Mouse (Mus musculus) forebrain, embryonic 11.5 days (tissue): ENCODE measurements around the gene March1. TPM values are rescaled to one million over a fixed set of nuclear protein-coding genes. Genes with fewer than 3 reads are reported as not detected.

Experiments used
- ATAC-seq: fragments of 200-750 bp; cut with Nextera tagmentation; replicated peaks from 2 replicates; pipeline ENCODE4 v1.8.0; 2017; ENCODE audit warnings: moderate TSS enrichment; ENCODE audit not compliant: low FRiP score
- DNase-seq: peaks from one replicate; pipeline ENCODE4 v3.0.0-alpha.2; 2017; ENCODE audit warnings: low spot score
- H3K27ac ChIP-seq: fragments of 300-500 bp; sonication (generic); 2 replicates; pipeline ENCODE4 v1.5.1; 2014; ENCODE audit warnings: low read depth, low read length
- H3K27me3 ChIP-seq: fragments of 300-500 bp; sonication (generic); 2 replicates; pipeline ENCODE4 v1.6.1; 2014; ENCODE audit warnings: mild to moderate bottlenecking, low read length, mixed read lengths; ENCODE audit not compliant: control insufficient read depth, insufficient read depth
- H3K36me3 ChIP-seq: fragments of 300-500 bp; sonication (generic); 2 replicates; pipeline ENCODE4 v1.6.1; 2014; ENCODE audit warnings: mild to moderate bottlenecking, low read length, moderate library complexity, mixed read lengths; ENCODE audit not compliant: control insufficient read depth, insufficient read depth
- H3K4me1 ChIP-seq: fragments of 300-500 bp; sonication (generic); replicated peaks from 2 replicates; pipeline ENCODE4 v1.6.1; 2014; ENCODE audit warnings: low read length, mixed read lengths; ENCODE audit not compliant: control insufficient read depth, insufficient read depth
- H3K4me2 ChIP-seq: fragments of 300-500 bp; sonication (generic); 2 replicates; pipeline ENCODE4 v1.6.1; 2014; ENCODE audit warnings: low read depth, mild to moderate bottlenecking, low read length, moderate library complexity, mixed read lengths; ENCODE audit not compliant: severe bottlenecking
- H3K4me3 ChIP-seq: fragments of 300-500 bp; sonication (generic); 2 replicates; pipeline ENCODE4 v1.5.1; 2014; ENCODE audit warnings: low read depth, low read length
- H3K9ac ChIP-seq: fragments of 300-500 bp; sonication (generic); 2 replicates; pipeline ENCODE4 v1.6.1; 2014; ENCODE audit warnings: low read length
- H3K9me3 ChIP-seq: fragments of 300-500 bp; sonication (generic); 2 replicates; pipeline ENCODE4 v1.6.1; 2016; ENCODE audit warnings: low read length, mixed read lengths; ENCODE audit not compliant: control insufficient read depth
- WGBS: fragments of 180-500 bp; shearing (Covaris S2); extraction: QIAGEN DNeasy Blood & Tissue Kit; methylation state at CpG from one replicate; pipeline ENCODE4 v1.1.7; 2014; 5-methylcytosine and 5-hydroxymethylcytosine counted together
- polyA plus RNA-seq: library from polyadenylated mRNA; unstranded; fragments of >200 nt; fragmentation: Nextera tagmentation; extraction: Ambion mirVana; gene quantifications from 2 replicates; pipeline ENCODE4 v1.2.1, GENCODE M21; 2014

The March1 gene
- polyA plus RNA-seq, 1 experiment from 2014 or later: 2.8 TPM

DNA sequence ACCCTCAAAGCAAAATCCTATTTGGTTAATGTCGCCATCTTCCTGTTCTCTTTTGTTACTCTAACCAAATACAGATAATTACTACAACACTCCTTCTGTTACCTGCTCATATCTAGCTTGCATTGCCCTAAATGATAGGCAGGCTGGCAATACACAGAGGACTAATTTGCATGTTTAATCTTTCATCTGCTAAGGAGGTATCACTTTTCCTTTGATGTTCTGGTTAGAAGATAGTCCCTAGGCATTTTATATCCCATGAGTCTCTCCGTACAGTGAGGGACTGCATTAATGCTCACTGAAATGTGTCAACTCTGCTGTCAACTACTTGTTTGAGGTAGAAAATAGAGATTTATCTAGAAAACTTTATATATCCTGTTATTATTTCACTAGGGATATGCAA lies 44.2 kb downstream of the March1 start:
- ATAC-seq: no peak
- H3K9me3 ChIP-seq: no peaks in the 10 kb centered on the region
- 90% methylated on average over 2 of the region's 2 CpGs for WGBS

DNA sequence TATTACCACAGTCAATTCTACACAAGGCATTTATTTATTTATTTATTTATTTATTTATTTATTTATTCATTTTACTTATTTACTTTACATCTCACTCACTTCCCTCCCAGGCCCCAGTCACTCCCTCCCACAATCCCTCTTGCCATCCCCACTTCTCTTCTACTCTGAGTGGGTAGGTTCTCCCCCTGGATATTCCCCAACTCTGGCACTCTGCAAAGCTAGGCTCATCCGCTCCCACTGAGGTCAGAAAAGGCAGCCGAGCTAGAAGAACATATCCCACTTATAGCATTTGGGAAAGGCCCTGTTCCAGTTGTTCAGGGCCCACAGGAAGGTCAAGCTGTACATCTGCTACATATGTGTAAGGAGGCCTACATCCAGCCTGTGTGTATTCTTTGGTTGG lies 48.1 kb downstream of the March1 start:
- no peak overlapping the region for H3K9ac ChIP-seq
- no peaks in the 10 kb centered on the region for H3K9me3 ChIP-seq
- no peak for DNase-seq
- WGBS: 89% methylated on average over 2 of the region's 2 CpGs
- no peaks in the 10 kb centered on the region for H3K27me3 ChIP-seq
- H3K36me3 ChIP-seq: no peaks in the 10 kb centered on the region
- no peak overlapping the region for H3K4me2 ChIP-seq
- 0 out of 2 replicates have a peak, but pooled peaks have one; percentile 33 for ATAC-seq
- H3K4me3 ChIP-seq: no peak overlapping the region
- H3K4me1 ChIP-seq: no peaks in the 10 kb centered on the region
- no peak overlapping the region for H3K27ac ChIP-seq

More for the DNA sequence above, 44.2 kb downstream of the March1 start:
- no peak overlapping the region for H3K4me3 ChIP-seq
- no peak overlapping the region for H3K4me2 ChIP-seq
- H3K27ac ChIP-seq: no peak overlapping the region
- DNase-seq: no peak
- no peaks in the 10 kb centered on the region for H3K36me3 ChIP-seq
- no peaks in the 10 kb centered on the region for H3K4me1 ChIP-seq
- H3K9ac ChIP-seq: no peak overlapping the region
- no peaks in the 10 kb centered on the region for H3K27me3 ChIP-seq

DNA sequence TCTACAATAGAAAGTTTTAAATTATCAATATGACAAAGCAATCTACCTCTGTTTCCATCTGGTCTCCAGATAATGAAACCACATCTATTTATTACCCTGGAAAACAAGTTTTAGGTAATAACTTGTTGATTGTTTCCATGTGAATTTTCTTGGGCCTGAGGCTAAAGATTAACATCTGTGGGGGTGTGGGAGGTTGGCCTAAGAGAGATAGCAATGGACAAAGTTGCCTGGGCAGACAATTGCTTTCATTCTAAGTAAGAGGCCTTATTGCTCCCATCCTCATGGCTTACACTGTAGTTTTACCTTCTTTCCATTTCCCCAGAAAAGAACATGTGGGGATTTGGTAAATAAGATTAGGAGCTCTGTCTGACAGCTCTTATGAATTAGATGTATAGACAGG lies 125.4 kb downstream of the March1 start:
- no peaks in the 10 kb centered on the region for H3K4me1 ChIP-seq
- H3K27ac ChIP-seq: no peak overlapping the region
- H3K9ac ChIP-seq: no peak overlapping the region
- no peaks in the 10 kb centered on the region for H3K36me3 ChIP-seq
- DNase-seq (no peak), ATAC-seq (no peak)
- H3K9me3 ChIP-seq: no peaks in the 10 kb centered on the region
- H3K27me3 ChIP-seq: no peaks in the 10 kb centered on the region
- H3K4me2 ChIP-seq: no peak overlapping the region
- H3K4me3 ChIP-seq: no peak overlapping the region

DNA sequence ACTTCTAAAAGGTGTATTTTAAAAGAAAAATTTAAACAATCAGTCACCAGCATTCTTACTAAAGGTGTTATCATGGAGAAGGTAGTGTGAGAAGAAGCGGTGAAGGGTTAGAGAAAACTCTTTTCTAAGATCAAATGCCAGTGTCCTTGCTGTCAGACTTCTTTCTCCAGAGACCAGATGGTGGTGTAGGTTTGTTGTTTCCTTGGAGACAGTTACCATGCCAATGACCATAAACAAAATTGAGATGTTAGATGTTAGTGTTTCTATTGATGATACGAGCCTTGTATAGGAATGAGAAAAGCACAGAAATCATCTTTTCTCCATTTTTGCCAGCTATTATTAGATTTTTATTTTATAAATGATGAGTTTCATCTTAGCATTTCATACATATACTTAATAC lies 158.1 kb downstream of the March1 start:
- no peak overlapping the region for H3K9ac ChIP-seq
- no peaks in the 10 kb centered on the region for H3K4me1 ChIP-seq
- no peaks in the 10 kb centered on the region for H3K36me3 ChIP-seq
- no peak overlapping the region for H3K4me2 ChIP-seq
- 63% methylated on average over 2 of the region's 2 CpGs for WGBS
- H3K4me3 ChIP-seq: no peak overlapping the region
- H3K9me3 ChIP-seq: no peaks in the 10 kb centered on the region
- no peak for ATAC-seq
- H3K27me3 ChIP-seq: no peaks in the 10 kb centered on the region
- H3K27ac ChIP-seq: no peak overlapping the region
- no peak for DNase-seq

DNA sequence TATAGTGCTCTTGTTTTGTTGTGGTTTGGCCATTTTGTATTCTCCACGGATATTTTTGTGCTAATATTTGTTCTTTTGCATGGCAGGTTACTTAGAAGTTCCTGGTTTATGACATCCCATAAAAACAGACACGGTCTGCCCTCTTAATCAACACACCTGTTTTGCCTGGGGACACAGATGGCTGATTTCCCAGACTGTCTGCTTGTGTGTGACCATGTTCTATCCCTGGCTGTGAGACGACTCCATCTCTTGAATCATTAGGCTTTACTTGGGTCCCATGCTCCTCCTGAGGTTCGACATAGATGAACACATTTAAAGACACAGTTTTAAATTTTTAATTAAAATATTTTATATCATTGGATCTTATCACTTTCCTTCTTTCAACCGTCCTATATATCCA lies 163.5 kb downstream of the March1 start:
- Histone ChIP-seq H3K4me3 (no peak overlapping the region), H3K36me3 (no peaks in the 10 kb centered on the region), H3K4me1 (no peaks in the 10 kb centered on the region), H3K27ac (no peak overlapping the region), H3K27me3 (no peaks in the 10 kb centered on the region), H3K4me2 (no peak overlapping the region), H3K9me3 (no peaks in the 10 kb centered on the region), H3K9ac (no peak overlapping the region)
- DNase-seq (no peak), ATAC-seq (no peak; the same call in 1 of the 2 replicates)
- WGBS: 82% methylated on average over 5 of the region's 5 CpGs

DNA sequence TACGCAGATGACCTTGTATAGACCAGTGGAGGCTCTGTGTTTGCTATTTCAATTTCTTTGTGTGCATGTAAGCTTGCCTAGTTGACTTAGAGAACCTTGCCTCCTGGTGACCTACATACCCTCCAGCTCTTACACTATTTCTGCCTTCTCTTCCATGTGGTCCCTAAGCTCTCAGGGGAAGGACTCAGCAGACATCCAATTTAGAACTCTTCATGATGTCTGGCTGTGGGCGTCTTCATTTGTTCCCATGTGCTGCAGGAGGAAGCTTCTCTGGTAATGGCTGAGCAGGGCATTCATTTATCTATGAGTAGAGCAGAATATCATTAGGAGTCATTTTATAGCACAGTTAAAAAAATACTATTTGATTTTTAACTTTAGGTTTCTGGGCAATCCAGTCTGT lies 195.3 kb downstream of the March1 start:
- H3K27me3 ChIP-seq: no peaks in the 10 kb centered on the region
- H3K4me1 ChIP-seq: no peaks in the 10 kb centered on the region
- DNase-seq (no peak), ATAC-seq (no peak)
- no peak overlapping the region for H3K27ac ChIP-seq
- WGBS: 83% methylated on average over 2 of the region's 2 CpGs
- H3K36me3 ChIP-seq: no peaks in the 10 kb centered on the region
- H3K4me2 ChIP-seq: no peak overlapping the region
- no peaks in the 10 kb centered on the region for H3K9me3 ChIP-seq
- no peak overlapping the region for H3K4me3 ChIP-seq
- H3K9ac ChIP-seq: no peak overlapping the region

DNA sequence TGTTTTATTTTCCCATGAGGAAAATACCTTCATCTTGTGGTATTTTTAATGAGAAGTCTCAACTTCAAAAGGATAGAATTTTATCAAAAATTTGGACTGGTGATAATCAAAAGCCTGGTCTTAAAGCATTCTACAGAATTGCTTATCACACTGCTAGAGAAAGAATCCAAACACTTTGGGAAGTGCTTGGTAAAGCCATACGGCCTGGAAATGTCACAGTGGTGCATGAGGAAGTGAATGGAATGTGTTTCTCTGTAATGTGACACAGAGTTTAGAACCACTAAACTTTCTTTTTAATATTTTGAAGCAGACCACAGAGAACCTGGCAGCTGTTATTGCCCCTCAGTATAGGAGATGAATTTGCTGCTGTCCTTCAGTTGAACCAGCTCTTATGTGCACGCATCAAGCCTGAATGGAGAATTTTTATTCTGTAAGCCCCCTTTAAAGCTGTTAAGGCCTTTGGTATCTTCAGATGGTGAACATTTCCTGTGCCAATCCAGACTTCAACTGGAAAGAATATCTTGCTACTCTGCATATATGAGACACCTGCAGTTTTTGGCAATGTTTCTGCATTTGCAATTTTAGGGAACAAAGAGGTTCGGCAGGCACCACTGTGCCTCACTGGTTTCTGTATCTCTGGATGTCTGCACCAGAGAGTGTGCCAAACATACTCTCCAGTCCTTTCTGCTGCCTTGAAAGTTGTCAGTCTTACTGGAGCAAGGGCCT lies 304.8 kb downstream of the March1 start:
- Histone ChIP-seq H3K9me3 (no peaks in the 10 kb centered on the region), H3K36me3 (no peaks in the 10 kb centered on the region), H3K27ac (no peak overlapping the region), H3K9ac (no peak overlapping the region), H3K27me3 (no peaks in the 10 kb centered on the region), H3K4me3 (no peak overlapping the region), H3K4me1 (no peaks in the 10 kb centered on the region), H3K4me2 (no peak overlapping the region)
- WGBS: 92% methylated on average over 3 of the region's 3 CpGs
- ATAC-seq (no peak), DNase-seq (no peak)

DNA sequence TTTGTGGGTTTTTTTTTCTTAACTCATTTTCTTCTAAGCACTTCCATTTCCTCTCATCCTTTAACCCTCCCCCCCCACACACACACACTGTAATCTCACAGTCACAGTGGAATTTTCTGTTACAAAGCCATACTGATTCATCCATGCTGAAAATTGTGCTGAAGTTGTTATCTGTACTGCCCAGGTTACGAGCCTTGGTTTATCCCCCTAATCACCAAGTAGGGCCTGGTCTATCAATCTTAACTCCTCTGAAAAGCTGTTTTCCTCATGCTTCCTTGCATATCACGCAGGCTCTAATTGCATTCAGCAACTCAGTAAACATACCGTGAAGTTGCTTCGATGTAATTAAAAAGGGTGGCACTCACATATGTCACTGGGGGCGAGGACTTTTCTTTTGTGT lies 339.2 kb downstream of the March1 start:
- H3K4me3 ChIP-seq: no peak overlapping the region
- 18% methylated on average over 5 of the region's 5 CpGs for WGBS
- ATAC-seq: peak; percentile 66
- no peak for DNase-seq
- no peak overlapping the region for H3K27ac ChIP-seq
- no peaks in the 10 kb centered on the region for H3K27me3 ChIP-seq
- no peak overlapping the region for H3K4me2 ChIP-seq
- H3K9me3 ChIP-seq: no peaks in the 10 kb centered on the region
- H3K36me3 ChIP-seq: no peaks in the 10 kb centered on the region
- no peak overlapping the region for H3K9ac ChIP-seq
- H3K4me1 ChIP-seq: peaks cover 2% of the 10 kb centered on the region; the same call in 1 of the 2 replicates

DNA sequence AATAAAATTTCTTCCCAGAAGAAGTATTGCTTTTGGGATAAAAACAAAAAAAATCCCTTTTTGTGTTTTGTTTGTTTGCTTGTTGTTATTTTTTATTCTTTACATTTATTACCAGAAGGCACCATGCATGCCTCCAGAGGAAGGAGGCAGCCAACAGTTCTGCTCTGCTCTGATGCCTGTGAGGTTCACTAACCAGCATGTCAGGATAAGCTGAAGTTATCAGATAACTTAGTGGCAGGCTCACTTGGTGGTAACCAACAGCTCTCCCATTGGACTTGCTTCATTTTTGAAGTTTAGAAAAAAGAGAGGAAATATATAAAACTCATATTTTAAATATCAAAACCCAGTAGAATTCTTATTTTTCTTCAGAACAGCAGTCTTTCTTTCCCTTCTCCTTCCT lies 339.8 kb downstream of the March1 start:
- ATAC-seq: no peak
- H3K4me1 ChIP-seq: peaks cover 2% of the 10 kb centered on the region; the same call in 1 of the 2 replicates
- DNase-seq: no peak
- H3K36me3 ChIP-seq: no peaks in the 10 kb centered on the region
- no peaks in the 10 kb centered on the region for H3K9me3 ChIP-seq
- H3K27me3 ChIP-seq: no peaks in the 10 kb centered on the region
- no peak overlapping the region for H3K27ac ChIP-seq
- H3K9ac ChIP-seq: no peak overlapping the region
- H3K4me3 ChIP-seq: no peak overlapping the region
- no peak overlapping the region for H3K4me2 ChIP-seq
